Mouse (Mus musculus) megakaryocyte, embryonic 14.5 days (primary cell): Measurements from ENCODE around the gene Nit2. TPM values are rescaled to one million over a fixed set of nuclear protein-coding genes. Genes with fewer than 3 reads are reported as not detected.

Experiments used
- H3K27me3 ChIP-seq: replicated peaks from 2 replicates; pipeline ENCODE3; 2012; ENCODE audit warnings: inconsistent platforms
- H3K36me3 ChIP-seq: replicated peaks from 2 replicates; pipeline ENCODE3; 2012; ENCODE audit warnings: low read length, inconsistent platforms, mixed read lengths
- H3K4me1 ChIP-seq: 2 replicates; pipeline ENCODE4 v1.6.1; 2012; ENCODE audit warnings: inconsistent platforms
- H3K4me3 ChIP-seq: replicated peaks from 2 replicates; pipeline ENCODE3; 2012; ENCODE audit warnings: moderate library complexity, mild to moderate bottlenecking, inconsistent platforms
- H3K9me3 ChIP-seq: 2 replicates; pipeline ENCODE4 v1.6.1; 2012; ENCODE audit warnings: inconsistent platforms
- FLI1 ChIP-seq: IDR thresholded peaks from 2 replicates; pipeline ENCODE4 v1.6.1; 2012; ENCODE audit warnings: low read length, inconsistent platforms, mixed read lengths
- GATA1 ChIP-seq: IDR thresholded peaks from 3 replicates; pipeline ENCODE4 v1.6.1; 2012; ENCODE audit warnings: mixed read lengths, low read length, inconsistent platforms, borderline replicate concordance
- polyA plus RNA-seq: library from polyadenylated mRNA; stranded (reverse); fragments of >175 nt; gene quantifications from 2 replicates; pipeline ENCODE4 v1.2.3, GENCODE M21; 2012; ENCODE audit warnings: low replicate concordance; ENCODE audit not compliant: insufficient read depth

Nit2 gene
- polyA plus RNA-seq, 1 experiment = 5.7 TPM

- Histone ChIP-seq H3K27me3 (no peaks in the 10 kb centered on the region), H3K4me1 (peaks cover 52% of the 10 kb centered on the region), H3K9me3 (no peaks in the 10 kb centered on the region), H3K4me3 (peak overlapping the region; percentile 98), H3K36me3 (peaks cover 71% of the 10 kb centered on the region)
- TF ChIP-seq FLI1 = no peak
- TF ChIP-seq GATA1 = no peak
Observed at GRCm38 (mm10) chr16:57166086-57166485, 1.1 kb downstream of the Nit2 start.

GRCm38 (mm10) chr16:57165157-57165556 is 2.0 kb downstream of the Nit2 start:
- H3K4me1 ChIP-seq = peaks cover 61% of the 10 kb centered on the region
- no peaks in the 10 kb centered on the region for H3K27me3 ChIP-seq
- peaks cover 71% of the 10 kb centered on the region for H3K36me3 ChIP-seq
- no peak overlapping the region for H3K4me3 ChIP-seq
- no peaks in the 10 kb centered on the region for H3K9me3 ChIP-seq
- TF ChIP-seq FLI1 (no peak), GATA1 (no peak)

GRCm38 (mm10) chr16:57163694-57164093 is 3.4 kb downstream of the Nit2 start:
- H3K4me1 ChIP-seq = peaks cover 76% of the 10 kb centered on the region
- no peaks in the 10 kb centered on the region for H3K9me3 ChIP-seq
- no peaks in the 10 kb centered on the region for H3K27me3 ChIP-seq
- H3K4me3 ChIP-seq = no peak overlapping the region
- TF ChIP-seq GATA1 (no peak), FLI1 (no peak)
- H3K36me3 ChIP-seq = peaks cover 74% of the 10 kb centered on the region

GRCm38 (mm10) chr16:57162841-57163240 is 4.3 kb downstream of the Nit2 start:
- TF ChIP-seq GATA1 (no peak), FLI1 (no peak)
- Histone ChIP-seq H3K36me3 (peaks cover 76% of the 10 kb centered on the region), H3K4me1 (peaks cover 68% of the 10 kb centered on the region), H3K4me3 (no peak overlapping the region), H3K27me3 (no peaks in the 10 kb centered on the region), H3K9me3 (no peaks in the 10 kb centered on the region)

GRCm38 (mm10) chr16:57159835-57160234 is 7.3 kb downstream of the Nit2 start:
- peaks cover 46% of the 10 kb centered on the region for H3K4me1 ChIP-seq
- no peaks in the 10 kb centered on the region for H3K9me3 ChIP-seq
- H3K27me3 ChIP-seq = no peaks in the 10 kb centered on the region
- TF ChIP-seq GATA1 (no peak), FLI1 (no peak)
- H3K36me3 ChIP-seq = peaks cover 96% of the 10 kb centered on the region
- no peak overlapping the region for H3K4me3 ChIP-seq

GRCm38 (mm10) chr16:57157728-57158127 is 9.4 kb downstream of the Nit2 start:
- Histone ChIP-seq H3K9me3 (no peaks in the 10 kb centered on the region), H3K27me3 (no peaks in the 10 kb centered on the region), H3K36me3 (peaks cover 96% of the 10 kb centered on the region), H3K4me3 (no peak overlapping the region), H3K4me1 (peaks cover 37% of the 10 kb centered on the region)
- no peak for TF ChIP-seq FLI1
- no peak for TF ChIP-seq GATA1

GRCm38 (mm10) chr16:57157076-57157475 is 10.1 kb downstream of the Nit2 start:
- TF ChIP-seq GATA1 = no peak
- TF ChIP-seq FLI1 = no peak
- H3K36me3 ChIP-seq = peaks cover 99% of the 10 kb centered on the region
- H3K4me3 ChIP-seq = no peak overlapping the region

GRCm38 (mm10) chr16:57155899-57156298 is 11.2 kb downstream of the Nit2 start:
- Histone ChIP-seq H3K9me3 (no peaks in the 10 kb centered on the region), H3K27me3 (no peaks in the 10 kb centered on the region), H3K4me3 (no peak overlapping the region), H3K36me3 (peaks cover 99% of the 10 kb centered on the region), H3K4me1 (peaks cover 22% of the 10 kb centered on the region)
- TF ChIP-seq GATA1 = no peak
- no peak for TF ChIP-seq FLI1

More at GRCm38 (mm10) chr16:57157076-57157475, 10.1 kb downstream of the Nit2 start:
- H3K27me3 ChIP-seq = no peaks in the 10 kb centered on the region
- H3K4me1 ChIP-seq = peaks cover 32% of the 10 kb centered on the region
- H3K9me3 ChIP-seq = no peaks in the 10 kb centered on the region

GRCm38 (mm10) chr16:57151437-57151836 is 15.7 kb downstream of the Nit2 start:
- H3K27me3 ChIP-seq = no peaks in the 10 kb centered on the region
- H3K36me3 ChIP-seq = peaks cover 96% of the 10 kb centered on the region
- TF ChIP-seq GATA1 (no peak), FLI1 (no peak)

GRCm38 (mm10) chr16:57144741-57145140 is 22.4 kb downstream of the Nit2 start:
- Histone ChIP-seq H3K4me1 (no peaks in the 10 kb centered on the region), H3K9me3 (no peaks in the 10 kb centered on the region), H3K27me3 (no peaks in the 10 kb centered on the region), H3K36me3 (peaks cover 86% of the 10 kb centered on the region), H3K4me3 (no peak overlapping the region)
- no peak for TF ChIP-seq GATA1
- no peak for TF ChIP-seq FLI1

More at GRCm38 (mm10) chr16:57151437-57151836, 15.7 kb downstream of the Nit2 start:
- H3K4me3 ChIP-seq = no peak overlapping the region
- no peaks in the 10 kb centered on the region for H3K4me1 ChIP-seq
- no peaks in the 10 kb centered on the region for H3K9me3 ChIP-seq

GRCm38 (mm10) chr16:57133611-57134010 is 33.5 kb downstream of the Nit2 start:
- TF ChIP-seq GATA1 = no peak
- TF ChIP-seq FLI1 = no peak
- Histone ChIP-seq H3K27me3 (no peaks in the 10 kb centered on the region), H3K4me3 (no peak overlapping the region), H3K4me1 (peaks cover 36% of the 10 kb centered on the region), H3K36me3 (peaks cover 60% of the 10 kb centered on the region), H3K9me3 (no peaks in the 10 kb centered on the region)
